Mouse (Mus musculus): ENCODE results near the gene Maff. TPM values are rescaled to one million over a fixed set of nuclear protein-coding genes. Genes with fewer than 3 reads are reported as not detected.

Gene Maff
- total and polyA plus RNA-seq, 3 experiments = 8.4 to 11.7 (median 10.1) TPM

DNA sequence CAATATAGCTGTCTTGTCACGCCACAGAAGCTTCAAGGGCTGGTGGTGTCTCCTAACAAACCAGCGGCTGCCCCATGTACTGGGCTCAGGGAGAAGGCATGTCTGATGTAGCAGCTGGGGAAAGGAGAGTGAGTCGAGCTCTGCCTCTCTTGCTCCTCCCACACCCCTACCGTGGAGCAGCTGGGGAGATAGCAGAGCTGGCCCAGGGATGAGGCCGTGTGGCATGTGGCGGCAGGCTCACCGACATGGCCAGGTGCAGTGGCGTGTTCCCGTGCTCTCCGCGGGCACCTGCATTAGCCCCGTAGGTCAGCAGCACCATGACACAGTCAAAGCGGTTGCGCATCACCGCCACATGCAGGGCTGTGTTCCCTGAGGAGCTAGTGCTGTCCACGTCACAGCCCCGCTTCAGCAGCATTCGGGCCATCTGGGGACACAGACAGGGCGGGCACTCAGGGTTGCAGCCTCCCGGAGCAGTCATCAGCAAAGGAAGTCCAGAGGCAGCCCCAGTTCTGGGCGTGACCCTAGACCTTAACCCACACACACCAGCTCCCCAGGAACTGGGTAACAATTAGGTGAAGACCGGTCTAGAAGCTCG lies 40.3 kb upstream of the Maff start:
- TF ChIP-seq POLR2AphosphoS5 (IDR thresholded peaks at IDR 0.05; ENCODE audit: insufficient replicate concordance, low read depth, low read length) (no peak), CTCF (IDR thresholded peaks at IDR 0.05; ENCODE audit: low read depth, low read length) (no peak), TAL1 (conservative IDR thresholded peaks at IDR 0.05; ENCODE audit: low read depth, low read length) (no peak), GATA2 (IDR thresholded peaks at IDR 0.05; ENCODE audit: borderline replicate concordance, low read depth, low read length) (no peak)
- H3K36me3 ChIP-seq (replicated peaks) = peaks cover 84% of the 10 kb centered on the region
- ATAC-seq (ENCODE audit: extremely low read depth, insufficient number of reproducible peaks, low FRiP score, poor library complexity, severe bottlenecking) (no peak), DNase-seq (ENCODE audit: low spot score) (no peak)
- H3K27me3 ChIP-seq (ENCODE audit: insufficient read depth, low read length) = no peaks in the 10 kb centered on the region; the same call in 1 of the 2 replicates
- H3K9me3 ChIP-seq (replicated peaks) = no peaks in the 10 kb centered on the region
- H3K4me1 ChIP-seq (ENCODE audit: insufficient read depth, low read depth, low read length) = peaks cover 5% of the 10 kb centered on the region; the same call in 1 of the 2 replicates
- H3K4me3 ChIP-seq (ENCODE audit: low read depth, low read length) = no peak overlapping the region

DNA sequence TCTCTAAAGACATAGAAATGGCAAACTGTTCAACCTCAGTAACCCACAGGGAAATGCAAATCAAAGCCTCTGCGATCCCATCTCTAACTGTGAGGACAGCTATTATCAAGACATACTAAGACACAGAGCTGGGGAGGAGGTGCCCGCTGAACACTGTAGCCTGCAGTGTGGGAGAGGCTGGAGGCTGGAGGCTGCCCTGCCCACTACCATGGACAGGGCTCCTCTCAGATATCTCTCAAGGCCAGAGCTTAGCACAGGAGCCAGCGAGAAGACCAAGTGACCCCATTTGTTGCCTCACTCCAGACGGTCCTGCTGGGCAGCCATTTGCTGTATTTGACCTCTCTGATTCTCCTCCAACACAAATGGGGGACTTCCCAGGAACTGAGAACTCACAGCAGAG lies 38.6 kb upstream of the Maff start:
- Histone ChIP-seq H3K9me3 (replicated peaks) (no peaks in the 10 kb centered on the region), H3K27me3 (ENCODE audit: insufficient read depth, low read length) (no peaks in the 10 kb centered on the region; the same call in 1 of the 2 replicates), H3K4me3 (ENCODE audit: low read depth, low read length) (no peak overlapping the region), H3K36me3 (replicated peaks) (peaks cover 84% of the 10 kb centered on the region), H3K4me1 (ENCODE audit: insufficient read depth, low read depth, low read length) (peaks cover 5% of the 10 kb centered on the region; the same call in 1 of the 2 replicates)
- TF ChIP-seq CTCF (IDR thresholded peaks at IDR 0.05; ENCODE audit: low read depth, low read length) (no peak), TAL1 (conservative IDR thresholded peaks at IDR 0.05; ENCODE audit: low read depth, low read length) (no peak), GATA1 (IDR thresholded peaks at IDR 0.05; ENCODE audit: borderline replicate concordance, low read length) (no peak), GATA2 (IDR thresholded peaks at IDR 0.05; ENCODE audit: borderline replicate concordance, low read depth, low read length) (no peak), POLR2AphosphoS5 (IDR thresholded peaks at IDR 0.05; ENCODE audit: insufficient replicate concordance, low read depth, low read length) (no peak)
- no peak for ATAC-seq (ENCODE audit: extremely low read depth, insufficient number of reproducible peaks, low FRiP score, poor library complexity, severe bottlenecking)
- DNase-seq (ENCODE audit: low spot score) = no peak

DNA sequence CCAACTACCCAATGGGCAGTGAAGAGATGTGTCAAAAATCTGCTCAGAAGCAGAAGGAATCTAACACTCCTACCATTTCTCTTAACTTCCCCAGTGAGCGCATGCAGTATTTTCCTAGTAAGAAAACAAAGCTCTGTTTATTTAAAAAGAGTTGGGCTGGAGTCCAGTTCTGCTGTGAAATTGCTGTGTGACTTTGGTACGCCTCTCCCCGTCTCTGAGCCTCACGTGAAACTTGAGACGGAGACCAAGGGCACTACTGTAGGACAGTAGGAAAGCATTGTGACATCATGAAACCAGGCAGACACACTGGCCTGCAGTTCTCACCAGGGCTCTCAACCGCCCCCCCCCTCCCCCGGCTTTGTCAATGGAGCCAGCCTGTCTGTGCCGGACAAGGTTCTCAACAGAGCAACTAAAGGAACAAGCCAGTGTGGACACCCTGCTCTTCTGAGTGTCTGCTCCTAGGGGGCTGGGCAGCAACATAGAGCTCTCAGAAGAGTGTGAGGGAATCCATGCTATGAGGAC lies 32.5 kb upstream of the Maff start:
- no peaks in the 10 kb centered on the region for H3K27me3 ChIP-seq (ENCODE audit: insufficient read depth, low read length)
- peaks cover 2% of the 10 kb centered on the region; the same call in 1 of the 2 replicates for H3K4me1 ChIP-seq (ENCODE audit: insufficient read depth, low read depth, low read length)
- ATAC-seq (ENCODE audit: extremely low read depth, insufficient number of reproducible peaks, low FRiP score, poor library complexity, severe bottlenecking) (no peak), DNase-seq (ENCODE audit: low spot score) (no peak)
- H3K4me3 ChIP-seq (ENCODE audit: low read depth, low read length) = no peak overlapping the region
- peaks cover 81% of the 10 kb centered on the region for H3K36me3 ChIP-seq (replicated peaks)
- H3K9me3 ChIP-seq (replicated peaks) = no peaks in the 10 kb centered on the region
- no peak for TF ChIP-seq GATA1 (IDR thresholded peaks at IDR 0.05; ENCODE audit: borderline replicate concordance, low read length)
- TF ChIP-seq GATA2 (IDR thresholded peaks at IDR 0.05; ENCODE audit: borderline replicate concordance, low read depth, low read length) = no peak
- no peak for TF ChIP-seq TAL1 (conservative IDR thresholded peaks at IDR 0.05; ENCODE audit: low read depth, low read length)
- TF ChIP-seq CTCF (IDR thresholded peaks at IDR 0.05; ENCODE audit: low read depth, low read length) = no peak
- no peak for TF ChIP-seq POLR2AphosphoS5 (IDR thresholded peaks at IDR 0.05; ENCODE audit: insufficient replicate concordance, low read depth, low read length)

DNA sequence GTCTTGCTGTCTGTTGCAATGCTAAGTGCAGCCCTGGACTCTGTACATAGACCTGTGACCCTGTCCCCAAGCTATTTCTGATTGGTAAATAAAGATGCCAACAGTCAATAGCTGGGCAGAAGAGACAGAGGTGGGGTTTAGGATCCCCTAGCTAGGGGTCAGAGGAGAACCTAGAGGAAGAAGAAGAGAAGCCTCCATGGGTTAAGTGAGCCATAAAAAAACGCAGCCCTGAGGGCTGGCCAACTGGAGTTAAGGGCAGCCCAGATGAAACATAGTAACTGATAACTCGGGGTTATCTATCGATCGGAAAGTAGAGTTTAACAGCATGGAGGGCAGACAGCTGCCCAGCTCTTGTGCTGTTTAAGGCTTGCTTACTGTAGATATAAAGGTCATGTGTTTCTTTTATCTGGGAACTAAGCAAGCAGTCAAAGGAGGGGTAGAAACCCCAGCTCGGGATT lies 24.7 kb upstream of the Maff start:
- Histone ChIP-seq H3K9me3 (replicated peaks) (no peaks in the 10 kb centered on the region), H3K4me3 (ENCODE audit: low read depth, low read length) (no peak overlapping the region; the same call in 1 of the 2 replicates), H3K4me1 (ENCODE audit: insufficient read depth, low read depth, low read length) (peaks cover 67% of the 10 kb centered on the region), H3K36me3 (replicated peaks) (peaks cover 67% of the 10 kb centered on the region), H3K27me3 (ENCODE audit: insufficient read depth, low read length) (no peaks in the 10 kb centered on the region)
- TF ChIP-seq CTCF (IDR thresholded peaks at IDR 0.05; ENCODE audit: low read depth, low read length) (no peak), POLR2AphosphoS5 (IDR thresholded peaks at IDR 0.05; ENCODE audit: insufficient replicate concordance, low read depth, low read length) (no peak), TAL1 (conservative IDR thresholded peaks at IDR 0.05; ENCODE audit: low read depth, low read length) (peak; percentile 34), GATA1 (IDR thresholded peaks at IDR 0.05; ENCODE audit: borderline replicate concordance, low read length) (no peak), GATA2 (IDR thresholded peaks at IDR 0.05; ENCODE audit: borderline replicate concordance, low read depth, low read length) (no peak)
- ATAC-seq (ENCODE audit: extremely low read depth, insufficient number of reproducible peaks, low FRiP score, poor library complexity, severe bottlenecking) = peak; percentile 47
- DNase-seq (ENCODE audit: low spot score) = no peak

DNA sequence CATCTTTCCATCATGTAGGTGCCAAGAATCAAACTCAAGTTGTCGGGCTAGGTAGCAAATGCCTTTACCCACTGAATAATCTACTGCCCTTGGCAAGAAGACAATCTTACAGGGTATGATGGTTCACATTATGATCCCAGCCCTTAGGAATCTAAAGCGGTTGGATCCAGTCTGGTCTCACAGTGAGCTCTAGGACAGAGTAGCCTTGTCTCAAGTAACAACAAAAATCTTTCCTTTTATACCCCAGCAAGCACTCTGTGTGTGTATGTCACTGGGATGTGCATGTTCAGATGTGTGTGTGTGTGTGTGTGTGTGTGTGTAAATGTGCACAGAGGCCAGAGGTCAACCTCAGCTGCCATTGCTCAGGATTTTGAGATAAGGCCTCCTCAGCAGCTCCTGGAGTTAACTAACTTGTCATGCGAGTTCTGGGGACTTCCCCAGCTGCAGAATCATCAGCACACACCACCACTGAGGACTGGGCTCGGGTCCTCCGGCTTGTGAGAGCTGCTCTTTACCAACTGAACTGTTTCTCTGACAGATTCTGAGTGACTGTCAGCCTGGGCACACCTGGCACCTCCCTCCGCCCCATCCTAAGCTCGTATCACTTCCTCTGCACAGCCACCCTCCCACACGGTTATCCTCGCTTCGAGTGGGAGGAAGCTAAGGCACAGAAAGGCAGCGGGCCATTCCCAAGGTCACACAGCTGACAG lies 24.0 kb upstream of the Maff start:
- no peak for DNase-seq (ENCODE audit: low spot score)
- no peak for ATAC-seq (ENCODE audit: extremely low read depth, insufficient number of reproducible peaks, low FRiP score, poor library complexity, severe bottlenecking)
- H3K4me3 ChIP-seq (ENCODE audit: low read depth, low read length) = peak overlapping the region; percentile 65; the same call in 1 of the 2 replicates

More for the DNA sequence above, 24.0 kb upstream of the Maff start:
- Histone ChIP-seq H3K36me3 (replicated peaks) (peaks cover 61% of the 10 kb centered on the region), H3K27me3 (ENCODE audit: insufficient read depth, low read length) (no peaks in the 10 kb centered on the region), H3K9me3 (replicated peaks) (no peaks in the 10 kb centered on the region), H3K4me1 (ENCODE audit: insufficient read depth, low read depth, low read length) (peaks cover 73% of the 10 kb centered on the region)
- TF ChIP-seq TAL1 (conservative IDR thresholded peaks at IDR 0.05; ENCODE audit: low read depth, low read length) (no peak), GATA1 (IDR thresholded peaks at IDR 0.05; ENCODE audit: borderline replicate concordance, low read length) (no peak), GATA2 (IDR thresholded peaks at IDR 0.05; ENCODE audit: borderline replicate concordance, low read depth, low read length) (no peak), CTCF (IDR thresholded peaks at IDR 0.05; ENCODE audit: low read depth, low read length) (no peak), POLR2AphosphoS5 (IDR thresholded peaks at IDR 0.05; ENCODE audit: insufficient replicate concordance, low read depth, low read length) (no peak)
